Mouse (Mus musculus) heart, postnatal 4 days (tissue): ENCODE measurements around the gene Cnnm2. TPM values are rescaled to one million over a fixed set of nuclear protein-coding genes. Genes with fewer than 3 reads are reported as not detected.
A peak's percentile ranks its signal among the peaks of the same experiment; 100 is the strongest.

Source experiments
- DNase-seq: peaks from one replicate; pipeline ENCODE4 v3.0.0; 2021
- total RNA-seq, 2 experiments: library from RNA; stranded (reverse); gene quantifications; 2 replicates each; pipeline ENCODE4 v1.2.3; 2021

The Cnnm2 gene
- total RNA-seq, 2 experiments from 2014 or later = 7.1 to 7.4 TPM

DNA sequence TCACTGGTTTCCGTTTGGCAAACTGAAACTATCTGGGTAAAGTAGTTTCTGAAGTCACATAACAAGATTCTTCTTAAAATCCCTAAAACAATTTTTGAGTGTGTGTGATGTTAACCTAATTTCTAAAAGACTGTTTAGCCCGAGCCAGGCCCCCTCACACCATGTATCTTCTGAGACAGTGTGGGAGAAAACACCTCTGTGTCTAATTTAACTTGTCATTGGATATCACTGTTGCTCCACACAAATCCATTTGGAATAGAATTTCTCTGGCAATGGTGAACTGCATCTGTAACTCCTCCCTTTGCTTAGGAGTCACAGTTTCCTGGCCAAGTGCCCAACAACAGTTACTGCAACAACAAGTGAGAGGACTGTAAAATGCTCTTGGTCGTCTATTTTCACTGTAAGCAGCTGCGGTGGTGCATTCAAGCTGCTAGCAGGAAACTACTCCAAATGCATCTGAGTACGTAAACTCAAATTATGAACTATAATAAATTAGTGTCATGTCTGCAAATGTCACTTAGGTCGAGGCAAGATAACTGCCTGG is 167.7 kb downstream of the Cnnm2 start:
- DNase-seq = peak; percentile 92

Other genes with a start within 250 kb of the Cnnm2 start
- 10 to 100 TPM; 29.6 to 31.1 TPM for gene Arl3, start 188.4 kb upstream of the Cnnm2 start, total RNA-seq
- gene Sfxn2, start 188.2 kb upstream of the Cnnm2 start, total RNA-seq = 1 to 10 TPM; 4.6 to 6.4 TPM
- 10 to 100 TPM; 60.5 to 61.2 TPM for gene Wbp1l, start 162.5 kb upstream of the Cnnm2 start, total RNA-seq
- under 1 TPM in 1 of 2 experiments, not detected in 1; 0.23 TPM for gene Cyp17a1, start 88.4 kb upstream of the Cnnm2 start, total RNA-seq
- gene Borcs7, start 71.7 kb upstream of the Cnnm2 start, total RNA-seq = 10 to 100 TPM; 11.7 to 12.8 TPM
- gene As3mt, start 54.1 kb upstream of the Cnnm2 start, total RNA-seq = 10 to 100 TPM; 57.5 to 59.1 TPM